Mouse (Mus musculus): ENCODE results near the gene Taf3. TPM values are rescaled to one million over a fixed set of nuclear protein-coding genes. Genes with fewer than 3 reads are reported as not detected.

The Taf3 gene
- total and polyA plus RNA-seq, 2 experiments from 2014 or later = 2.7 to 10.0 TPM

DNA sequence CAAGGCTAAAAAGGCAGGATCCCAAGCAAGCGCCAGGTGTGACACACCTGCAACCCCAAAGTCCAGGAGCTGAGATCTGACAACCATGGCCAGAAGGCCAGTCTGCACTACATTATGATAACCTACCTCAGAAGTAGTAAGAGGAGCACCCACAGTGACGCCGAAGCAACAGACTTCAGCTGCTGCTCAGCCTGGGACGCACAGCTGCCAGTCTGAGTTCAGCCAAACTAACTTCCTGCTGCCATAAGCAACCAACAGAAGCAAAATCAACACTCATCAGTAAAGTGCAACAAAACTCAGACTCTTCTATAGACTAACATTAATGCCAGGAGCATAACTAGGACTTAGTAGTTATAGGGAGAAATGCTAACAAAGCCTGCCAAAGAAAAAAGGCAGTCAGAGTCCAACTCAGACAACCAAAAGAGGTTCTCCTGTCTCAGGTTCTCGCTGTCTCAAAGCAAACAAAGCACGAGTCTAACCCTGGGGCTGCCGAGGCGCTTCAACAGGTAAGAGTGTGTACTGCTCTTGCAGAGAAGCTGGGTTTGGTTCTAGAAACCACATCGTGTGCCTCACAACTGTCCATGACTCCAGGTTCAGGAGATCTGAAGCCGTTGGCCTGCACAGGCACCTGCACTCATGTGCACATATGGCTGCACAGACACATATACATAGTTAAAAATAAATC lies 33.3 kb downstream of the Taf3 start:
- 86% methylated on average over 10 of the region's 10 CpGs for WGBS
- H3K9me3 ChIP-seq (ENCODE audit: low read length) = no peaks in the 10 kb centered on the region
- H3K9ac ChIP-seq (replicated peaks; ENCODE audit: low read length) = no peak overlapping the region
- ATAC-seq = no peak
- TF ChIP-seq CTCF (IDR thresholded peaks at IDR 0.05; ENCODE audit: low read depth) = no peak
- H3K36me3 ChIP-seq (ENCODE audit: insufficient read depth, low read length) = no peaks in the 10 kb centered on the region
- no peak for DNase-seq (ENCODE audit: low spot score)
- H3K4me3 ChIP-seq (ENCODE audit: low read length) = no peak overlapping the region
- H3K27me3 ChIP-seq (ENCODE audit: insufficient read depth, low read length) = no peaks in the 10 kb centered on the region
- no peak overlapping the region for H3K4me2 ChIP-seq (ENCODE audit: low read depth, low read length)
- no peak overlapping the region for H3K27ac ChIP-seq
- no peaks in the 10 kb centered on the region for H3K4me1 ChIP-seq (ENCODE audit: insufficient read depth, low read length)

DNA sequence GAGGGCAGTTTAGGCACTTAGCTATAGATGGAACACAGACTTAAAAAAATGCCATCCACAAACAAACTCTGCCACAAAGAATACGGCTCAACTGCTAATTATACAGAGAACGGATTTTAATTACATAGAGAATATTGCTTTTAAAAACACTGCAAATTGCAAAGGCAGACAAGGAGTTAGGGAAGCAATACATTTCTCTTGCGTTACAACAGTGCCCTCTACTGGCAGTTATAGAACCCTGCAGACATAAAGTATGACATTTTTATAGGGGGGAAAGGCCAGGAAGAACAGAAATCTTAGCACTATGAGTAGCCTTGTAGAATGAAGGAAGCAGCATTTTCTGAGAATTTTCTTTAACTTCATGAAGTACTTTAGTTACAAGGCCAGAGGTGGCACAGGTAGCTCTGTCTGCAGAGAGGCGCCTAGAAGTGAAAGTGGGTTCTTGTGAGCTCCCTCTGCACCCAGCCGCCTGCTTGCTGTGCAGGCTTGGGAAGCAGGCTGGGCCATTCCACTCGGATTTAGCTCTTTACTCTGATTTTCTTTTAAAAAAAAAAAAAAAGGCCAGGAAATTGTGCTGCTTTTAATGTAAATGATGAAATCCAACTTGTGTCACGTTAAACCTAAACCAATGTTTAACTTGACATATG lies 38.0 kb downstream of the Taf3 start:
- H3K9me3 ChIP-seq (ENCODE audit: low read length) = no peaks in the 10 kb centered on the region
- no peak overlapping the region for H3K4me3 ChIP-seq (ENCODE audit: low read length)
- no peaks in the 10 kb centered on the region for H3K27me3 ChIP-seq (ENCODE audit: insufficient read depth, low read length)
- ATAC-seq (peak; percentile 64; the same call in 1 of the 2 replicates), DNase-seq (ENCODE audit: low spot score) (peak; percentile 83)
- no peak overlapping the region for H3K9ac ChIP-seq (replicated peaks; ENCODE audit: low read length)
- 40% methylated on average over 7 of the region's 7 CpGs for WGBS
- no peak overlapping the region for H3K4me2 ChIP-seq (ENCODE audit: low read depth, low read length)
- peak; percentile 92 for TF ChIP-seq CTCF (IDR thresholded peaks at IDR 0.05; ENCODE audit: low read depth)
- H3K36me3 ChIP-seq (ENCODE audit: insufficient read depth, low read length) = no peaks in the 10 kb centered on the region
- H3K4me1 ChIP-seq (ENCODE audit: insufficient read depth, low read length) = no peaks in the 10 kb centered on the region
- H3K27ac ChIP-seq = no peak overlapping the region

DNA sequence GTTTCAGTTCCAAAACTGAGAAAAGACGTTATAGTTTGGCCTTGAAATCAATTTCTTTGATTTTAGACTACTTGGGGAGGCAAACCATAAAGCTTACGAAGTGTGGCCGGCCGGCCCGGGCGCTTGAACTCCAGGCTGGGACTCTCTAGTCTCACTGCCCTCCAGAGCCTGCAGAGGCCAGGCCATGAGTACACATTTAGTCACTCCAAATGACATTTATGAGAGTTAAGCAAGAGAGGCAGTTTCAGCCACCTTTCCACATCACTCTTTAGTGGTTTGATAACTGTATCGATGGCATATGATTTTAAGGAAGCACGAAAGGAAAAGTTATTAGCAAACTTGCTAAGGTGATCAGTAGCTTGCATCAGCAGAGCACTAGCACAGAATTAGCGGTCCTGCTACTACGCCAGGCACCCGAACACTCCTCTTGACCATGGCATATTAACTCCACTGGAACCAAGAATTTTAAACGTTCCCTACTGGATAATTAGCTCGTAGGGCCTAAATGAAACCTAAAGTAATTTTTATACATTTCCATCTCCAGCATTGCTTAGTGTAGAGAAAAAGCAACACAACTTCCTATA lies 38.6 kb downstream of the Taf3 start:
- TF ChIP-seq CTCF (IDR thresholded peaks at IDR 0.05; ENCODE audit: low read depth) = no peak
- Histone ChIP-seq H3K4me3 (ENCODE audit: low read length) (no peak overlapping the region), H3K36me3 (ENCODE audit: insufficient read depth, low read length) (no peaks in the 10 kb centered on the region), H3K9me3 (ENCODE audit: low read length) (no peaks in the 10 kb centered on the region), H3K27me3 (ENCODE audit: insufficient read depth, low read length) (no peaks in the 10 kb centered on the region), H3K4me1 (ENCODE audit: insufficient read depth, low read length) (no peaks in the 10 kb centered on the region), H3K9ac (replicated peaks; ENCODE audit: low read length) (no peak overlapping the region), H3K4me2 (ENCODE audit: low read depth, low read length) (no peak overlapping the region), H3K27ac (no peak overlapping the region)
- DNase-seq (ENCODE audit: low spot score) (no peak), ATAC-seq (no peak)
- 82% methylated on average over 13 of the region's 13 CpGs for WGBS

DNA sequence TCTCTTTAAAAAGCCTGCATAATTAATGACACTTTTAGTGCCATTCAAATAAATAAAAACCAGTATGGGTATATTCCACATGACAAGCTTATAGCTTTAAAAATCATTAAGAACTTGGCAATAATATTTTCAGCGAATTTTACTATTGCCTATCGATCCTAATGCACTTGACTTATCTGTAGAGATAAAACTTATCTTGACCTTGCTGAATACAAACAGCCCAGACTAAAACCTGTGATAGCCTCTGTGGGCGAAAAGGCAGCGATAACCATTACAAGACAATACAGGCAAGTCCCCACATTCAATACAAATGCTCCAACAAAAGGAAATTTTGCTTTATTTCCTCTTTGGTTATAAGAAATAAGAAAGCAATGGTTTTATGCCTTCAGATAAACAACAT lies 39.8 kb downstream of the Taf3 start:
- no peak for TF ChIP-seq CTCF (IDR thresholded peaks at IDR 0.05; ENCODE audit: low read depth)
- Histone ChIP-seq H3K36me3 (ENCODE audit: insufficient read depth, low read length) (no peaks in the 10 kb centered on the region), H3K9ac (replicated peaks; ENCODE audit: low read length) (no peak overlapping the region), H3K27me3 (ENCODE audit: insufficient read depth, low read length) (no peaks in the 10 kb centered on the region), H3K4me2 (ENCODE audit: low read depth, low read length) (no peak overlapping the region), H3K4me3 (ENCODE audit: low read length) (no peak overlapping the region), H3K9me3 (ENCODE audit: low read length) (no peaks in the 10 kb centered on the region), H3K4me1 (ENCODE audit: insufficient read depth, low read length) (no peaks in the 10 kb centered on the region), H3K27ac (no peak overlapping the region)
- DNase-seq (ENCODE audit: low spot score) (no peak), ATAC-seq (no peak)
- WGBS = 91% methylated on average over 4 of the region's 4 CpGs

GRCm38 (mm10) chr2:10004960-10005621 lies 43.3 kb downstream of the Taf3 start:
- H3K27ac ChIP-seq = no peak overlapping the region
- ATAC-seq (no peak), DNase-seq (ENCODE audit: low spot score) (no peak)
- no peaks in the 10 kb centered on the region for H3K9me3 ChIP-seq (ENCODE audit: low read length)
- no peaks in the 10 kb centered on the region for H3K4me1 ChIP-seq (ENCODE audit: insufficient read depth, low read length)
- WGBS = 81% methylated on average over 8 of the region's 8 CpGs
- H3K4me3 ChIP-seq (ENCODE audit: low read length) = no peak overlapping the region
- H3K9ac ChIP-seq (replicated peaks; ENCODE audit: low read length) = no peak overlapping the region
- no peaks in the 10 kb centered on the region for H3K36me3 ChIP-seq (ENCODE audit: insufficient read depth, low read length)
- TF ChIP-seq CTCF (IDR thresholded peaks at IDR 0.05; ENCODE audit: low read depth) = no peak
- H3K4me2 ChIP-seq (ENCODE audit: low read depth, low read length) = no peak overlapping the region
- no peaks in the 10 kb centered on the region for H3K27me3 ChIP-seq (ENCODE audit: insufficient read depth, low read length)

- no peaks in the 10 kb centered on the region for H3K27me3 ChIP-seq (ENCODE audit: insufficient read depth, low read length)
- H3K36me3 ChIP-seq (ENCODE audit: insufficient read depth, low read length) = no peaks in the 10 kb centered on the region
- TF ChIP-seq CTCF (IDR thresholded peaks at IDR 0.05; ENCODE audit: low read depth) = no peak
- H3K4me2 ChIP-seq (ENCODE audit: low read depth, low read length) = no peak overlapping the region
- ATAC-seq (no peak), DNase-seq (ENCODE audit: low spot score) (peak; percentile 31)
- no peak overlapping the region for H3K9ac ChIP-seq (replicated peaks; ENCODE audit: low read length)
- no peak overlapping the region for H3K4me3 ChIP-seq (ENCODE audit: low read length)
- 64% methylated on average over 5 of the region's 5 CpGs for WGBS
- H3K9me3 ChIP-seq (ENCODE audit: low read length) = no peaks in the 10 kb centered on the region
- H3K4me1 ChIP-seq (ENCODE audit: insufficient read depth, low read length) = no peaks in the 10 kb centered on the region
- H3K27ac ChIP-seq = no peak overlapping the region
Measured at GRCm38 (mm10) chr2:10003358-10003757, 45.0 kb downstream of the Taf3 start.

Measured in hindbrain, postnatal 0 days (tissue).